In genomic region chr2:19414222-19414965, GRCm38 (mm10) we compare ENCODE assay signal across 8 mouse cellular contexts. TPM values are rescaled to one million over a fixed set of nuclear protein-coding genes. Genes with fewer than 3 reads are reported as not detected.
DNase-seq lines count a peak whose midpoint lies in the region; ATAC-seq lines count a peak whose summit lies in the region.

No protein-coding gene starts in this region.

- H3K27ac ChIP-seq in hindbrain, embryonic 13.5 days = no peak overlapping the region

- H3K9me3 ChIP-seq in hindbrain, embryonic 13.5 days = no peaks in the 10 kb centered on the region

- no peaks in the 10 kb centered on the region for H3K36me3 ChIP-seq in hindbrain, embryonic 13.5 days

- H3K4me1 ChIP-seq in hindbrain, embryonic 13.5 days (replicated peaks) = 0 out of 2 replicates have a peak, but pooled peaks cover 4% of the 10 kb centered on the region

- peak; percentile 76 for DNase-seq in ZHBTc4 (ENCODE audit: low read depth, low spot score)
- DNase-seq in cerebellum, adult 9-11 months = peak; percentile 20
- DNase-seq in forelimb bud, embryonic 11.5 days (ENCODE audit: low read depth, low spot score) = peak; percentile 60
- peak; percentile 74 to 86 for DNase-seq in layer of hippocampus, postnatal 25 days (ENCODE audit: extremely low spot score in 1 of 2, low spot score in 1 of 2)
- DNase-seq in lung, postnatal 14 days = peak; percentile 61
- DNase-seq in retina, postnatal 7 days (ENCODE audit: low read depth, low spot score) = peak; percentile 47
- peak; percentile 64 for DNase-seq in urinary bladder, postnatal 14 days (ENCODE audit: low spot score)

- peaks cover 34% of the 10 kb centered on the region for H3K27me3 ChIP-seq in hindbrain, embryonic 13.5 days

- peak overlapping the region; percentile 62 for H3K9ac ChIP-seq in hindbrain, embryonic 13.5 days

- peak overlapping the region; percentile 32 for H3K4me3 ChIP-seq in hindbrain, embryonic 13.5 days

- 24% methylated on average over 19 of the region's 19 CpGs for WGBS in hindbrain, embryonic 13.5 days

- peak overlapping the region; percentile 60 for H3K4me2 ChIP-seq in hindbrain, embryonic 13.5 days

- peak; percentile 68 for ATAC-seq in hindbrain, embryonic 13.5 days (ENCODE audit: low FRiP score)

RNA-seq across cellular contexts. Expression of gene Ptf1a, which starts 31.1 kb away (rescaled TPM):
- polyA plus RNA-seq in hindbrain, embryonic 13.5 days (2015; fragmentation: Nextera tagmentation; extraction: Ambion mirVana) = 1.3 and 3.1 TPM in 2 replicates
- total RNA-seq in layer of hippocampus, postnatal 25 days (2021) = not detected

RNA-seq across cellular contexts. Expression of gene Msrb2, which starts 43.2 kb away (rescaled TPM):
- polyA plus RNA-seq in hindbrain, embryonic 13.5 days (2015; fragmentation: Nextera tagmentation; extraction: Ambion mirVana) = 10.4 and 10.8 TPM in 2 replicates
- total RNA-seq in layer of hippocampus, postnatal 25 days (2021) = 10 to 100 TPM; 23.5 to 29.4 TPM

Comparison
In these comparisons a context has a peak if more than half of its experiments do, and no peak if none do; other contexts are left out.
1. DNase-seq: peak in every context shown above with its lines; median percentile 80 in layer of hippocampus, postnatal 25 days; 76 in ZHBTc4; 64 in urinary bladder, postnatal 14 days; 61 in lung, postnatal 14 days; 60 in forelimb bud, embryonic 11.5 days; 47 in retina, postnatal 7 days; 20 in cerebellum, adult 9-11 months.